Mouse (Mus musculus) lung, embryonic 16.5 days (tissue): ENCODE results near the gene Pex26. TPM values are rescaled to one million over a fixed set of nuclear protein-coding genes. Genes with fewer than 3 reads are reported as not detected.

ENCODE experiments used
- ATAC-seq: fragments of 200-750 bp; cut with Nextera tagmentation; 2 replicates; pipeline ENCODE4 v1.8.0; 2017; ENCODE audit warnings: low read depth, mild to moderate bottlenecking, moderate library complexity
- H3K27ac ChIP-seq: fragments of 300-500 bp; sonication (generic); 2 replicates; pipeline ENCODE4 v1.5.1; 2014; ENCODE audit warnings: mild to moderate bottlenecking, control low read depth, low read length
- H3K27me3 ChIP-seq: fragments of 300-500 bp; sonication (generic); 2 replicates; pipeline ENCODE4 v1.6.1; 2014; ENCODE audit warnings: low read depth, low read length, mixed read lengths; ENCODE audit not compliant: control insufficient read depth, insufficient read depth
- H3K36me3 ChIP-seq: fragments of 300-500 bp; sonication (generic); 2 replicates; pipeline ENCODE4 v1.6.1; 2014; ENCODE audit warnings: low read length; ENCODE audit not compliant: control insufficient read depth, insufficient read depth
- H3K4me1 ChIP-seq: fragments of 300-500 bp; sonication (generic); replicated peaks from 2 replicates; pipeline ENCODE4 v1.6.1; 2014; ENCODE audit warnings: low read length, mixed read lengths; ENCODE audit not compliant: control insufficient read depth, insufficient read depth
- H3K4me2 ChIP-seq: fragments of 300-500 bp; sonication (generic); 2 replicates; pipeline ENCODE4 v1.6.1; 2014; ENCODE audit warnings: low read depth, low read length, control low read depth
- H3K4me3 ChIP-seq: fragments of 300-500 bp; sonication (generic); 2 replicates; pipeline ENCODE4 v1.5.1; 2014; ENCODE audit warnings: mild to moderate bottlenecking, low read length, control low read depth
- H3K9ac ChIP-seq: fragments of 300-500 bp; sonication (generic); 2 replicates; pipeline ENCODE4 v1.6.1; 2014; ENCODE audit warnings: low read length, control low read depth
- H3K9me3 ChIP-seq: fragments of 300-500 bp; sonication (generic); 2 replicates; pipeline ENCODE4 v1.6.1; 2016; ENCODE audit warnings: low read length; ENCODE audit not compliant: control insufficient read depth
- WGBS: fragments of 180-500 bp; shearing (Covaris S2); extraction: QIAGEN DNeasy Blood & Tissue Kit; methylation state at CpG from one replicate; pipeline ENCODE4 v1.1.7; 2014; 5-methylcytosine and 5-hydroxymethylcytosine counted together
- polyA plus RNA-seq: library from polyadenylated mRNA; unstranded; fragments of >200 nt; fragmentation: Nextera tagmentation; extraction: Ambion mirVana; gene quantifications from 2 replicates; pipeline ENCODE4 v1.2.1, GENCODE M21; 2015

Pex26 gene
- polyA plus RNA-seq, 1 experiment from 2014 or later: 15.6 TPM

GRCm38 (mm10) chr6:121236386-121236785, 52.9 kb downstream of the Pex26 start:
- H3K27me3 ChIP-seq: no peaks in the 10 kb centered on the region; the same call in 1 of the 2 replicates
- no peak overlapping the region for H3K4me2 ChIP-seq
- no peaks in the 10 kb centered on the region; the same call in 1 of the 2 replicates for H3K4me1 ChIP-seq
- no peaks in the 10 kb centered on the region for H3K36me3 ChIP-seq
- no peaks in the 10 kb centered on the region for H3K9me3 ChIP-seq
- no peak overlapping the region for H3K27ac ChIP-seq
- no peak overlapping the region for H3K9ac ChIP-seq
- no peak for ATAC-seq
- H3K4me3 ChIP-seq: no peak overlapping the region
- WGBS: 69% methylated on average over 2 of the region's 2 CpGs

GRCm38 (mm10) chr6:121238209-121238608, 54.7 kb downstream of the Pex26 start:
- H3K9ac ChIP-seq: no peak overlapping the region
- 92% methylated on average over 4 of the region's 4 CpGs for WGBS
- ATAC-seq: no peak

GRCm38 (mm10) chr6:121241780-121242179, 58.3 kb downstream of the Pex26 start:
- no peak for ATAC-seq
- H3K27me3 ChIP-seq: peaks cover 3% of the 10 kb centered on the region
- no peaks in the 10 kb centered on the region for H3K9me3 ChIP-seq
- no peaks in the 10 kb centered on the region; the same call in 1 of the 2 replicates for H3K4me1 ChIP-seq
- H3K4me3 ChIP-seq: no peak overlapping the region
- 64% methylated on average over 2 of the region's 2 CpGs for WGBS
- H3K4me2 ChIP-seq: no peak overlapping the region
- H3K9ac ChIP-seq: no peak overlapping the region
- H3K36me3 ChIP-seq: no peaks in the 10 kb centered on the region
- no peak overlapping the region for H3K27ac ChIP-seq

More at GRCm38 (mm10) chr6:121238209-121238608, 54.7 kb downstream of the Pex26 start:
- Histone ChIP-seq H3K4me1 (no peaks in the 10 kb centered on the region; the same call in 1 of the 2 replicates), H3K4me3 (no peak overlapping the region), H3K27ac (no peak overlapping the region), H3K36me3 (no peaks in the 10 kb centered on the region), H3K27me3 (peaks cover 3% of the 10 kb centered on the region), H3K9me3 (no peaks in the 10 kb centered on the region), H3K4me2 (no peak overlapping the region)

- 31% methylated on average over 10 of the region's 10 CpGs for WGBS
- H3K4me3 ChIP-seq: no peak overlapping the region
- no peaks in the 10 kb centered on the region for H3K9me3 ChIP-seq
- no peaks in the 10 kb centered on the region for H3K36me3 ChIP-seq
- H3K27ac ChIP-seq: no peak overlapping the region
- H3K9ac ChIP-seq: no peak overlapping the region
- H3K4me2 ChIP-seq: no peak overlapping the region
- no peaks in the 10 kb centered on the region; the same call in 1 of the 2 replicates for H3K4me1 ChIP-seq
- peaks cover 3% of the 10 kb centered on the region for H3K27me3 ChIP-seq
- ATAC-seq: no peak
Measured at GRCm38 (mm10) chr6:121243161-121243560, 59.7 kb downstream of the Pex26 start.

- 4% methylated on average over 35 of the region's 35 CpGs for WGBS
- no peaks in the 10 kb centered on the region for H3K9me3 ChIP-seq
- peak within 1 kb of the TSS; percentile 54; the same call in 1 of the 2 replicates for H3K27ac ChIP-seq
- H3K9ac ChIP-seq: peak within 1 kb of the TSS; percentile 66
- no peaks in the 10 kb centered on the region for H3K36me3 ChIP-seq
- ATAC-seq: peak; percentile 96
- H3K4me1 ChIP-seq: no peaks in the 10 kb centered on the region; the same call in 1 of the 2 replicates
- peak within 1 kb of the TSS; percentile 66 for H3K4me3 ChIP-seq
- peaks cover 3% of the 10 kb centered on the region for H3K27me3 ChIP-seq
- H3K4me2 ChIP-seq: peak within 1 kb of the TSS; percentile 65
Measured at GRCm38 (mm10) chr6:121245127-121246036, 61.9 kb downstream of the Pex26 start, which contains the start of gene Usp18. TSS of gene Usp18 (plus strand) at chr6:121245906.

GRCm38 (mm10) chr6:121246037-121246361, 62.5 kb downstream of the Pex26 start:
- Histone ChIP-seq H3K27ac (peak overlapping the region; percentile 54; the same call in 1 of the 2 replicates), H3K9ac (peak overlapping the region; percentile 66), H3K27me3 (peaks cover 3% of the 10 kb centered on the region), H3K4me2 (peak overlapping the region; percentile 65), H3K4me1 (no peaks in the 10 kb centered on the region; the same call in 1 of the 2 replicates), H3K36me3 (no peaks in the 10 kb centered on the region), H3K9me3 (no peaks in the 10 kb centered on the region), H3K4me3 (peak overlapping the region; percentile 66)
- peak; percentile 34 for ATAC-seq
- WGBS: 4% methylated on average over 4 of the region's 4 CpGs

Other genes starting within 250 kb of the Pex26 start
- 15.9 and 18.0 TPM in 2 replicates for gene Mical3, start 52.7 kb upstream of the Pex26 start, polyA plus RNA-seq
- 16.9 and 19.9 TPM in 2 replicates for gene Tuba8, start 27.0 kb downstream of the Pex26 start, polyA plus RNA-seq
- gene Usp18, start 62.2 kb downstream of the Pex26 start, polyA plus RNA-seq: 7.3 and 7.9 TPM in 2 replicates
- 0.84 and 1.4 TPM in 2 replicates for gene Slc6a13, start 116.6 kb downstream of the Pex26 start, polyA plus RNA-seq
- gene Slc6a12, start 159.4 kb downstream of the Pex26 start, polyA plus RNA-seq: not detected in 2 replicates